Comparison of ENCODE assay signal across 25 mouse cellular contexts in genomic region chr5:135629401-135629800, GRCm38 (mm10).
"Had no signal": no experiment of that assay in that cellular context is flagged by ENCODE, and none has a peak within 500 bp of the region (broad histone marks: within the 10 kb centered on the region; RNA-seq: fewer than 3 reads in every experiment).

No protein-coding gene starts in this region.

- H3K27me3 ChIP-seq: heart, embryonic 12.5 days; hindbrain, embryonic 13.5 days; hindbrain, embryonic 15.5 days; kidney, embryonic 15.5 days; limb, embryonic 13.5 days; limb, embryonic 15.5 days; liver, embryonic 12.5 days had no signal

- H3K9me3 ChIP-seq: heart, embryonic 10.5 days; heart, embryonic 12.5 days; hindbrain, embryonic 13.5 days; hindbrain, embryonic 15.5 days; kidney, embryonic 15.5 days; limb, embryonic 13.5 days; limb, embryonic 15.5 days; liver, embryonic 12.5 days had no signal

- H3K27ac ChIP-seq: heart, embryonic 10.5 days; hindbrain, embryonic 13.5 days; hindbrain, embryonic 15.5 days; hindbrain, postnatal 0 days; kidney, embryonic 15.5 days; kidney, postnatal 0 days; limb, embryonic 13.5 days; limb, embryonic 15.5 days; liver, embryonic 12.5 days; liver, embryonic 14.5 days had no signal

- H3K9ac ChIP-seq: heart, embryonic 12.5 days; hindbrain, embryonic 15.5 days; kidney, embryonic 15.5 days; limb, embryonic 13.5 days; limb, embryonic 15.5 days; liver, embryonic 12.5 days; liver, embryonic 14.5 days had no signal

- DNase-seq: gastrocnemius, adult 2 months; gastrocnemius, postnatal 10 days; gastrocnemius, postnatal 25 days; heart, adult 18-20 months; heart, postnatal 10 days; heart, postnatal 36 days; kidney, adult 11 months; kidney, adult 2 months; kidney, adult 9 months; kidney, postnatal 14 days; kidney, postnatal 36 days; layer of hippocampus, adult 9-11 months; layer of hippocampus, postnatal 36 days; left cerebral cortex, postnatal 4 days had no signal

- H3K36me3 ChIP-seq: heart, embryonic 10.5 days; heart, embryonic 12.5 days; hindbrain, embryonic 13.5 days; hindbrain, embryonic 15.5 days; kidney, embryonic 15.5 days; limb, embryonic 13.5 days; limb, embryonic 15.5 days; liver, embryonic 12.5 days had no signal

- H3K4me3 ChIP-seq: heart, embryonic 10.5 days; heart, embryonic 12.5 days; hindbrain, embryonic 13.5 days; hindbrain, embryonic 15.5 days; kidney, embryonic 15.5 days; limb, embryonic 13.5 days; limb, embryonic 15.5 days; liver, embryonic 12.5 days had no signal
